Mouse (Mus musculus): ENCODE results near the gene Atp1a3.

DNA sequence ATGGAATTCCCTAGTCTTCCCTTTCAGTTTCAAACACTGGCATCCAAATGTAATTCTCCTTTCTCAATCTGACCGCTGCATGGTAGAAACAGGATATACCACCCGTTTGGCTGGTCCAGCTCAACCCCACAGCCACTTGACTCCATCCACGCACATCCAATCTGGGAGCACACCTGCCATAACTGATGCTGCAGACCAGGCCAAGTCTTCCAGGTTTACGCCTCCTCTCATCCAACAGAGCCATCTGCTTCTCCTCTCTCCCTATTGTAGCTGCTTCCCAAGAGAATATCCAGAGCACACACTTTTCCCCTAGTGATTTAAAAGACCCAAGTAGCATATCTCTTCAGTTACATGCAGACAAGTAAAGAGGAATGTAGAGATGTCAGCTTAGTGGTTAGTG is 29.0 kb upstream of the Atp1a3 start:
- TF ChIP-seq ZNF384 (IDR thresholded peaks at IDR 0.05; ENCODE audit: low read depth, low read length): no peak
- TF ChIP-seq ZC3H11A (IDR thresholded peaks at IDR 0.05; ENCODE audit: borderline replicate concordance, low read depth, low read length): no peak

All from ES-E14 (cell line).